Mouse (Mus musculus) gonadal fat pad, adult 2 months (tissue): ENCODE data around the gene Clstn2. TPM values are rescaled to one million over a fixed set of nuclear protein-coding genes. Genes with fewer than 3 reads are reported as not detected.

Experiments
- DNase-seq: peaks from one replicate; pipeline ENCODE4 v3.0.0-alpha.2; 2012; ENCODE audit warnings: low read depth
- polyA plus RNA-seq: library from polyadenylated mRNA; depleted of rRNA; stranded (reverse); fragments of >200 nt; gene quantifications from 2 replicates; pipeline ENCODE4 v1.2.3, GENCODE M21; 2012

Clstn2 gene
- polyA plus RNA-seq, 1 experiment = 3.4 TPM

DNA sequence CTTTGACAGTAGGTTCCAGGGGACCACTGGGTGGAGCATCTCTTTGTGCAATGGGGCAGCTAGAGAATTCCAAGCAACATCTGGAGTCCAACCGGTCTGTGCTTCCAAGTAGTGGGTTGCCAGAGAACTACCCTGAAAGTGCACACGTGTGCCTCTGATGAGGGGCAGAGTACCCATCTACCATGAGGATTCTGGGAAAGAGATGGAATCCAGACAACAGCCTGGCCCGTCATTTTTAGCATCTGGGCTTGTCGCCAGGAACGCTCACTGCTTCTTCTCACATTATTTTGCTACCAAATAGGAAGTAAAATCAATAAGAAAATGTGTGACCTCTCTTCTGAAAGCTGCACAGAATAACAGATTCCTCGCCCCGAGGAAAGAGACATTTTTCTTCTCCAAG is 462.1 kb downstream of the Clstn2 start:
- DNase-seq = no peak

DNA sequence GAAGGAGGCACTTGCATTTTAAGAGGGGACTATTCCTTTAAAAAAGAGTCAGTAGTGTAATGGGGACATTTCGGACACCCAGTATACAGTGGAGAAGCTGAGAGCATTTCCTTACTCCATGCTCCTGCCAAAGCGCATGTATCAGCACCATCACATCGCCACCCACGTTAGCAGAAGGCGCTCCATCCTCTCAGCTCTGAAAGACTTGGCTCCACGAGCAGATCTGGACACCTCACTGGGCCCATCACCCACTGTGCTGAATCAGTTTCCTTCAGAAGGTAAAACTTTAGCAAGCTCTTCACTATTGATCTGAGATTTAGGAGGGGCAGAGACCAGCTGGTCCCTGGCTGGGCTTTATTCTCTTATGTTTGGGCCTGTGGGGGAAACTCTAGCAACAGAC is 469.9 kb downstream of the Clstn2 start:
- no peak for DNase-seq

DNA sequence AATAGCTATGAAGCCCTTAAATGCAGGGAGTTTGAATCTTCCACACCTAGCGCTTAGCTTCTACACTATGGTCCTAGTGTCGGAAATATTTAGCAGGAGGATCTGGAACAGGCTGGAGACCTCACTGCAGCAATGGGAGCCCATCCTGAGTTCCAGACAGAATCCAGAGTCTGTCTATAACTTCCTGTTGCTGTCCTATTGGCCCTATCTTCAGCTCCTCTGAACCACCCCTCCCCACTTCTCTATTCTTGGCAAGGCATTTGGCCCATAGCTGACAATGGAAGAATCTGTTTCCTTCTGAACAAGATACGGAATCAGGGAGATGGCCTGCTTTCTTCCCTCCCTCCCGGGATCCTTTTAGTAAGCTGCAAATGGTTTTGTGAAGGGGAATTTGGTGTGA is 488.6 kb downstream of the Clstn2 start:
- DNase-seq = no peak

DNA sequence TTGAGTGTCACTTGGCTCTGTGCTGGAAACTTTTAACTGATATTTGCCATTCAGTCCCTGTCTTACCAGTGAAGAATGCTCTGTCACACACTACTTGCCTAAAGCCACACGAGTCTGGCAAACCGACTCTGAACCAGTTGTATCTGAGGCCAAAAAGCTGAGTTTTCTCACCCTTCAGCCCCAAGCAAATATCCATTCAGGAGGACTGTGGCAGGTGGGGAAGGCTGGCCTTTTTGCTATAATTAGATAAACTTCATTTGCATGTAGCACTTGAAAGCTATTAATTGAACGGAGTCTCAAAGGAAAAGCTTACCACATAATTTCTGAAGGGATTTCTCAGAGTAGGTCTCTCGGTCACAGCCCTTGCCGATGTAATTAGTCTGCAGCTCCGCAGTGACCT is 491.6 kb downstream of the Clstn2 start:
- DNase-seq = no peak

DNA sequence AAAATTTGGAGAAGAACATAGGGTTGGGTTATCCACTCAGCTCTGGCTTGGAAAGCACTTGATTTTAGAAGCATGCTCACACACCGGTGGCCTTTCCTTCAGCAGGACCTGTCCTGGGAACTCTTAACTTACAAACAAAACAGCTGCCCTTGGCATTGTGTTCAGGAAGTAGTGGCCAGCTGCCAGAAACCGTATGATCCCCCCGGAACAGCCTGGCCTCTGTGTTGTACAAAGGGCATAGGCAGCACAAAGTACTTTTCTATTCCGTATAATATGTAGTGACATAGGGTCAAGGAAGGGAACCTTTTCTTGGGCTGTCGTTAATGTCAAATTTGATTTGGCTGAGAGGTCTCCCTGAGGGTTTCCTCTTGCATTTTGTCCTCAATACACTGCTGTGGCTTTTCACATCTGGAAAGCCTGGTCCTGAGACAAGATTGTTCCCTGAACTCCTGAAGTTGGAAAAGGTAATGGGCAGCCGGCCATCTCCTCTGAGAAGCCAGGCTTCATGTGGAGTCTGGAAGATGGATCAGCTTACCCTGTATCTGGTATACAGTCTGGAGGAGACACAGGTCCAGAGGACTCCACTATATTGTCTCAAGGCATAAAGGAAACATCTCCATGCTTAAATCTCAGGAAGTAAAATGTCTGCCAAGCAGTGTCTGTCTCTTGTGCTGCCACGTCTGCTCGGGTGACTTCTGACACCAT is 494.8 kb downstream of the Clstn2 start:
- no peak for DNase-seq

DNA sequence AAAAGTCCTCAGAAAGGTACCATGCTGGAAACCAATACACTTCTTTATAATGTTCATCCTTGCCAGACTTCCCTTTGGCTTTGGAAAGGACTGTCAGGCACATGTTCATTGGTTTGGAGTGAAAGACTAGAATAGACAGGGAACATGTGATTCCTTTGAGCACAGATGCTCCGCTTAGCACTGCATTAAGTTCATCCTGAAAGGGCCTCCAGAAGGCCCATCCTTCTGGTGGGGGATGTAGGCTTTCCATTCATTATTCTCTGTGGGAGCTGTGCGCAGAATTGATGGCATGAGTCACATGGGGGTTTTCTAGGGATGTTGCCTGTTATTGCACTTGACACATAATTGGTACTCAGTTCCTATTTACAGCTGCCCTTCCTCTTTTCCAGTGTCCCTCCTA is 498.8 kb downstream of the Clstn2 start:
- no peak for DNase-seq

DNA sequence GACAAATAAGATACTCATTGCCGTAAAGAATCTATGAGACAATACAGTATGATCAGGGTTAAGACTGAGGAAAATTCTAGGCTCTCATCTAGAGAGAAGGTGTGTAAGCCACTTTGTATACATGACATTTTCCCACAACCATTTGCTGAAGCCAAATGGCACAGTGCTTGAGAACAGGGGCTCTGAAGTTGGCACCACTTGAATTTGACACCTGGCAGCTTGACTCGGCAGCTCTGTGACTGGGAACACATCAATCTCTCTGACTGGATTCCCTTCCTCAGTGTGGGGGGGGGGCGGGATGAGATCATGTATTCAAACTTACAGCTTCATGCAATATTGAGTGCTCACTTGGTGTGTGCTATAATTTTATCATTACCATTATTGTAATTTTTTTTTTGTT is 499.7 kb downstream of the Clstn2 start:
- DNase-seq = no peak

DNA sequence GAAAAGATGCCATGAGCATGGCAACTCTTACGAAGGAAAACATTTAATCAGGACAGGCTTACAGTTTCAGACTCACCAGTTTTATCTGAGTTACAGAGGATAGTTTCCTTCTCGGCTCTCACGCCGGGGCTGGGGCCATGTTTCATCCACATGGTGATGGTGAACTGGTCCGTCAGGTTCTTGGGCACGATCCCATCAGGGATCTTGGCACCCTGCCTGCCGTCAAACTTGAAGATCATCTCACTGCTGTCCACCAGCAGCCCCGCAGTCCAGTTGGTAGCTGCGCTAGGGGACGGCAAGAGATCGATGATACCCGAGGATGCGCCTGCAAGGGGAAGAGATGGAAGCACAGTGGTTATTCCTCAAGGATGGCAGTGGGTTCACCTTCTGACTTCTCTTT is 500.4 kb downstream of the Clstn2 start:
- DNase-seq = no peak

DNA sequence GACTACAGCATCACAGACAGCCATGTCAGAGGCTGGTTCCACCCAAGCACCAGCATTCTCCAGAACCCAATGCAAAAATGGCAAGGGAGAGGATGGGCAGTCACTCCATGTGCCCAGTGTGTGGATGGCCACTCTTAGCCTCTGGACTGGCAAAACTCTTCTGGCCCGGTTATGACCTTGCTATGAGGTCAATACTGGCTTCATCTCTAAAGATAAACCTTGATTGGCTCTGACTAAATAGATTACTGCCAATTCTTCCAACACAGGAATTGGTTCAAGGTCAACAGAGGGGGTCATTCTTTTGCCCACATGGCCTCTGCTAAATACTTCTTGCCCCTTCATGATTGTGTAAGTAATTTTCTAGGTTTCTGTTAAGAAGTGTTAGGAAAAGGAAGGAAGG is 505.1 kb downstream of the Clstn2 start:
- DNase-seq = no peak

DNA sequence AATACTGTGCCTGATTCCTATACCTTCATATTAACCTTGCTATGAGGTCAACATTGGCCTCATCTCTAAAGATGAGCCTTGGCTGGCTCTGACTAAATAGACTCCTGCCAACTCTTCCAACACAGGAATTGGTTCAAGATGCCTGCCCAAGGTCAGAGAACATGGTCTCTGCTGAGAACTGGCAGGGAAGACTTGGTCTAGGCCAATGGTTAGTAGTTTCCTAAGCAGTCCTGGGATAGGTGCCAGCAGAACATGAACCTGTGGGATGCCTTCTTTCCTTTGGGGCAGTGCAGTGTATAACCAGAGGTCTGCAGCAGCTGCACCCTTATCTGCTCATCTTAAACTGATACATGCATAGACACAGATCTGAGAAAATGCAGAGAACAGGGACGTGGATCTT is 505.7 kb downstream of the Clstn2 start:
- DNase-seq = no peak

DNA sequence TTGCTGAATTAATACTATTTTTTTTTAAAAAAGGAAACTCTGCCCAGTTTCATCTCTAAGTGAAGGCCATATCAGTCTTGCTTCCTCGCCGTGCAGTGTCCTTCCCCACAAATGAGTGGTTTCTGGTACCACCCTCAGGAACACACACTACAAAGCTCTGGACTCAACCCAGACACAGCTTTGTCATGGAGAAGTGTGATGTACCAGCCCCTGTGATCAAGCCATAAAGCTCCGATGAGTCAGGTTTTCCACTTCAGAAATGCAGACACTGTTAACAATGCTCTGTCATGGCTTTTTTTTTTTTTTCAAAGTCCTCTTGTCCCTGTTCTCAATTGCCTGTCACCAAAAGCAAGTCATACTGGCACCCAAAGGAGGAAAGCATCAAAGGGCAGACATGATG is 507.4 kb downstream of the Clstn2 start:
- no peak for DNase-seq

DNA sequence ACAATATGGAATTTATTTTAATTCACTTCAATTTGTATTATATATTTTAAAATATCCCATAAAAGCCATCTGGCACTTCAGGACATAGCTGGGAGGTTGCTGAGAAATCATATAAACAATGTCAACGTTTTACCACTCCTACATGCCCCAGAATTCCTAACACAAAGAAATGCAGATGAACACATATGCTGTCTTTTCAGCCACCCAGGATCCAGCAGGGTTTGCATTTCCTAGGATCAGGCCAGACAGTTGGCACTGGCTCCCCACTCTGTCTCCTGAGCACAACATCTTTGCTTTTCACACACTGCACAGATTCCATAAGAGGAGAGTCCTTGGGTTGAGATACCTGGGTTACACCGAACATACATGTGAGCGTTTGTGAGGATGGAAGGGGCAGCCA is 508.1 kb downstream of the Clstn2 start:
- DNase-seq = no peak

DNA sequence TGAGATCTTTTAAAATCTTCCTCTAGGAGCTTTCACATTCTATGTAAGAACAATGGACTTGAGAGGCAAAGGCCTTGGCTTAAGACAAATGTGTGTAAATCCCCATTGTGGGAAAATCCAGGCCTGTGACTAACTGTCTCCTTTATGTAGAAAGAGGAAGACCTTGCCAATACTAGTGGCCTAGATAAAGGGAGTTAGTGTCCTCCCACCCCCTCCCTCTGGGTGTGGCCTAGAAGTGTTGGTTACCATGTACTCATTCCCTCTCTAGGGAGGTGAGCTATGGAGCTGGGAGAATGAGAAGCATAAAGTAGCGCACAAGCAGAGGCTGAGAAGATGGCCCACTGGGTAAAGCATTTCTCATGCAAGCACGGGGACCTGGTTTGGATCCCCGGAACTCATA is 512.2 kb downstream of the Clstn2 start:
- no peak for DNase-seq

DNA sequence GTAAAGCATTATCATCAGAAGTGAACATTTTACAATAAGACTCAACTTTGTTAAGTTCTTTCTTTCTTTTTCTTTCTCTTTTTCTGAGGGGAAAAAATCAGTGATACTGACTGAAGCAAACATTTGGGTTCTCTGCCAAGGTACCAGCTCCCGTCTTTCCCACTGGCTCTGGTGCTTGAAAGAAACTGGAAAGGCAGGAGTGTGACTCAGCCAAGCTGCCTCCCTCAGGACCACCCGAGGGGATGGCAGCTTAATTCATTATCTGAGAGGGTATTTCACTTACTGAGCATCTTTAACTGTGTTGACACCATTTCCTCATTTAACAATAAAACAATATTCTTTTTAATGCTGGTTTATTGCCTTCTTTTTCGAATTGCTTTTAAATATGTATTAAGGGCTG is 516.0 kb downstream of the Clstn2 start:
- no peak for DNase-seq

DNA sequence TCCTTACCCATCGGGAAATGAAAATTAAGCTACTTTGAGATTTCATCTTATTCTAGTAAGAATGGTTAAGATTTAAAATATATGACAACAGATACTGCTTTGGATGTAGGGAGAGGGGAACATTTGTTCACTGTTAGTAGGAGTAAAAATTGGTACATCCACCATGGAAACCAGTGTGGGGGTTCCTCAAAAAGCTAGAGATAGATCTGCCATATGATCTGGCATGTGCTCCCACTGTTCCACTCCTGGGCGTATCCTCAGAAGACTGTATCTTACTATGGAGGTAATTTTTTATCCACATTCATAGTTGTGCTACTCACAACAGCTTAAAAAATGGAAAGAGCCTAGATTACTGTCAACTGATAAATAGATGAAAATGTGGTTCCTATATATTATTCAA is 518.3 kb downstream of the Clstn2 start:
- DNase-seq = no peak

DNA sequence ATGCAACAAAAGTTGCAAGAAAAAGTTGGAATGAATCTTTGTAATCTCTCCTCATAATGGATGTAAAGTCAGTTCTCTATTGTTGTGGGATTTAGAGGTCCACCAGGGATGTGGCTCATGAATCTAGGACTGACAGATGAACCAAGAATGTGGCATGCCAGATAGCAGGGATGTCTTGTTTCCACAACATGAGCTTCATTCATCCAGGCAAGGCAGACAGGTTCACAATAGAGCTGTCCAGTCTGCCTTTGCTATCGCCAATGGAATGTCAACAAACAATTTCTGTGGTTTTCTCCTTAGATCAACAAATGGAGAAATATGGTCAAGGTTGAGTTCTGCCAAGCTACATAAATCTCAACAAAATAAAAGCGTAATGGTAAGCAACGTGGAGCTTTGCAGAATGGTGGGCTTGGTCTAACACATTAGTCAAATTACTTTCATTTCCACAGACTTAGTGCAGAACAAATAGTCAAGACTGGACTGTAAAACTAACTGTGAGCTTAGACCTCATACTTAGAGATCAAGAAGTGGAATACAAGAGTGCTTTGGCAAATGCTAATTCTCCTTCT is 520.6 kb downstream of the Clstn2 start:
- DNase-seq = no peak

DNA sequence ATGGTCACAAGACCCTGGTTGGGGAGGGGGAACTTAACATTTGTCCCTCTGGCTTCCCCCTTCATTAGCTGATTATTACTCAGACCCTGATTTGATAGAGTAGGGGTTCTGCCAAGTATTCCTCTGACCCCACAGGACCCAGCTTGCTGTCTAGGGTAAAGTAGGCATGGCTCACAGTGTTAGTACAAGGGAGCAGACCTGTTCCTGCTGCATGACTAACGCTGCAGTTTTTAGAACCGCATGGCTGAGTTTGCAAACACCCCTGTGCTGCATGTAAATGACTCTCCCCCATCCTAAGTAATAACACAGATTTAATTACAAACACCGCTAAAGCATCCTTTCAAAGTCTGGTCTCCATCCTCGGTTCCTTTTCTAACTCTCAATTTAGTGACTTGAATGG is 531.6 kb downstream of the Clstn2 start:
- no peak for DNase-seq

DNA sequence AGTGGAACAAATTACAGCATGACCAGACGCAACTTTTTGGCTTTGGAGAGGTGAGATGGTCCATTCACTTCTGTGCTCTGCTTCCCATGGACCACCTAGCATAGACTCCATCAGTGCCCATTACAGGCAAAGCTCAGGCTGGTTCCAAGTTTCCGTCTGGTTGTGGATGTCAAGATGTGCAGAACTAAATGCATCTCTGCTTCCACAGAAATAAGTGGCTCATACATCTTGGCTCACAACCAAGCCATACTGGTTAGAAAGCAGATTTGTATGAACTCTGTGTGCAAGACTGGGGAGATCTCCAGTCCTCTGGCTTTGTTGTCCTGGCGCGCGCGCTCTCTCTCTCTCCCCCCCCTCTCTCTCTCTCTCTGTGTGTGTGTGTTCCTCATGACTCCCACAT is 537.9 kb downstream of the Clstn2 start:
- DNase-seq = no peak

DNA sequence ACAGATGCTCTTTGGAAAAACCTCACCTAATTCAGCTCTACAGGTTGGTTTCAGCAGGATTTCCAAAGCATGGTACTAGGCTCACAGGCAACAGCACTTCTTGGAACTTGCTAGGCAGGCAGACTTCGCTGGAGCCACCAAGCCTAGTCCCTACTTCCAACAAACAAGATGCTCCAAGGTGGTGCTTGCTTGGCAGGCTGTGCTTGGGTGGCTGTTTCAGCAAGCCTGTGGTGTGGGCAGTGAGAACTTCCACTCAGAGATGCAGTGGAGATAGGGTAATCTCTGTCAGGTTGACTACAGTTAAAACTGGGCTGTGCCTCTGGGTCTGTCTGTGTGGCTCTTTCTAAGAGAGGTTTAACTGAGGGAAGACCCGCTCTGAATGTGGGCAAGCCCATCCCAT is 541.4 kb downstream of the Clstn2 start:
- no peak for DNase-seq

DNA sequence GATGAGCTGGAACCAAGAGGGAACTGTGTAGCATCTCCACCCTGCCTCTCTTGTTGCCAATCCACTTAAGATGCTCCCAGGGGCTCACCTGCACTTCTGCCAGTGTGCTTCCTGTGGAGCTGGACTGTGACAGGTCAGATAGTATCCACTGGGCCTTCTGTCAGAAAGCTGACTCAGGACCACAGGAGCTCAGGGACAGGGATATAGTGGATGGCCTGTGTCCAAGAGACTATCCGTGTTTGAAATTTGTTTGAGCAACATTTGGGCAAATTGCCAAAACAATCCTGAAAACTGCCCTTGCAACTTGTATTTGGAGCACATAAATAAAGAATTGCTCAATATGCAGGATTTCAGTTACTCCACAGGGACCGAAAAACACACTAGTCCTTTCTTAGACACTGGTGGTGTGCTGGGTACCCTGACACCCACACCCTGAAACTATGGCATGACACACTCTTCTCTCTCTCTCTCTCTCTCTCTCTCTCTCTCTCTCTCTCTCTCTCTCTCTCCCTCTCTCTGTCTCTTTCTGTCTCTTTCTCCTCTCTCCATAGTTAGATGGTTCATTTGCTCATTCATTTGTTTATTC is 542.3 kb downstream of the Clstn2 start:
- DNase-seq = peak; percentile 61

DNA sequence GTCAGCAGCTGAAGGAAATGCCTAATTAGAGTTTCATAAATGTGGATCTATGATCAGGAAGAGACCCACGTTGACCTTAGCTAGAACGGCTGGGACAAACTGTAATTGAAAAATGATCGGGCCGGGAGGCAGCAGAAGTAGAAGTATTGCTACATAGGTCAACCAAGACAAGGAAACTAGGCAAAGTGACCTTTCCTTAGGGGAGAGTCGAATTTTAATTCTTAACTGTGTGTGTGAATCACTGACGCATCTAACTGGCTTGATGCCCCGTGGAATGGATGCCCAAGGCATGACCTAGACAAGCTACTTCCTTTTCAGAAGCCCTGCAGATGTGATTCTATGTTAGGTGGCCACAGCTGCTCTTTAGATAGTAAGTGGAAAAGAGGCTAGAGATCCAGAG is 546.2 kb downstream of the Clstn2 start:
- no peak for DNase-seq

DNA sequence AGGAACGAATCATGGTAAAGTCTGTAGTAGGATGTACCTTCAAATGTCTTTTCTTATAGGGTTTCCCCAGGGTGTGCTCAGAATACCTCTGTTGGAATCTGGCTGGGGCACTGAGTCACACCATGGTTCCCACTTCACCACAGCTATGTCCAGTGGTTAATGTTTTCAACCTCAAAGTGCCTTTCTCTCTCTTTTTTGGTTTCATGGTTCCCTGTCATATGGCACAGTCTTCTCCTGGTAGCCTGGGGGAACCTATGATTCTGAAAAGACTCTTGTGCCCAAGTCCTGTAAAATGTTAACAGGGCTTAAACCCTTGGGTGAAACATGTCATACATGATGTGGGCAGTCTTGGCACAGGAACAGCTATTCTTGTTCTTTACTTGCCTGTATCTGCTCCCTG is 551.8 kb downstream of the Clstn2 start:
- DNase-seq = no peak

DNA sequence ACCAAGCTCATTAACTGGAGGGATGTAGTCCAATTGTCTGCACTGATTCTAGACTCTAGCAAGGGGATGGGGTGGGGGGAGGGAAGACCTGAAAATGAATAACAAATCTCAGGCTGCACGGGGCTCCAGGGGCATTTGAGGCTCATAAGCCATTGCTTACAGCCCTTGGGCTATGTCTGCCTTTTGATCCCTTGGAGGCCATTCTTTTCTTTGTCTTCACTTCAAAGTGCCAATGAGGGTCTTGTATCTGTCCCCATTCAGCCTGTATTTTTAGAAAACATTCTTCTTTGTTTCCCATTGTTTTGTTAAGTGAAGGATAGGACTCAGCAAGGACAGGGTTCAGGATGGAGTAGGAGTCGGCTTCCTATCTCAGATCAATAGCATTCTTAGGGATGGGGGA is 556.0 kb downstream of the Clstn2 start:
- DNase-seq = no peak

DNA sequence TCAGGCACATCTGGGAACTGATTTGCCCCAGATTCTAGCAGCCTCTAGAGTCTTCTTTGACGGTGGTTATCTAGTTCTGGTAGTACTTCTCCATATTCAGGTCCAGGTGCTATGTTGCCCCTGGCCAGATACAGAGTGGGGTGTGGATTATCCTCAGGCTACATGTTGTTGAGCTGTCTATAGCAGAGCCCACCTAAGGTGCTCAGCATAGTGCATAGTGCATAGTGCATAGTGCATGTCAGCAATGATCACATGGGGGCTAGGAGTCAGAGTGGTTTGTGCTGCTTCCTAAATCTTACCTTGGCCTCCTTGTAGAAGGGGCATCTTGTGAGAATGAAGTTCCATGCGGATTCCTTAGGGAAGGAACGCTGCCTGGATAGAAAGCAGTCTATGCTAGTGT is 556.5 kb downstream of the Clstn2 start:
- DNase-seq = no peak
